Mouse (Mus musculus) ovary, adult 2 months (tissue): ENCODE measurements around the gene Eml1. TPM values are rescaled to one million over a fixed set of nuclear protein-coding genes. Genes with fewer than 3 reads are reported as not detected.

Source experiments
- polyA plus RNA-seq: library from polyadenylated mRNA; depleted of rRNA; stranded (reverse); fragments of >200 nt; gene quantifications from 2 replicates; pipeline ENCODE4 v1.2.3, GENCODE M21; 2012; rRNA removed

The Eml1 gene
- polyA plus RNA-seq, result 65.1 and 75.2 TPM in 2 replicates

DNA sequence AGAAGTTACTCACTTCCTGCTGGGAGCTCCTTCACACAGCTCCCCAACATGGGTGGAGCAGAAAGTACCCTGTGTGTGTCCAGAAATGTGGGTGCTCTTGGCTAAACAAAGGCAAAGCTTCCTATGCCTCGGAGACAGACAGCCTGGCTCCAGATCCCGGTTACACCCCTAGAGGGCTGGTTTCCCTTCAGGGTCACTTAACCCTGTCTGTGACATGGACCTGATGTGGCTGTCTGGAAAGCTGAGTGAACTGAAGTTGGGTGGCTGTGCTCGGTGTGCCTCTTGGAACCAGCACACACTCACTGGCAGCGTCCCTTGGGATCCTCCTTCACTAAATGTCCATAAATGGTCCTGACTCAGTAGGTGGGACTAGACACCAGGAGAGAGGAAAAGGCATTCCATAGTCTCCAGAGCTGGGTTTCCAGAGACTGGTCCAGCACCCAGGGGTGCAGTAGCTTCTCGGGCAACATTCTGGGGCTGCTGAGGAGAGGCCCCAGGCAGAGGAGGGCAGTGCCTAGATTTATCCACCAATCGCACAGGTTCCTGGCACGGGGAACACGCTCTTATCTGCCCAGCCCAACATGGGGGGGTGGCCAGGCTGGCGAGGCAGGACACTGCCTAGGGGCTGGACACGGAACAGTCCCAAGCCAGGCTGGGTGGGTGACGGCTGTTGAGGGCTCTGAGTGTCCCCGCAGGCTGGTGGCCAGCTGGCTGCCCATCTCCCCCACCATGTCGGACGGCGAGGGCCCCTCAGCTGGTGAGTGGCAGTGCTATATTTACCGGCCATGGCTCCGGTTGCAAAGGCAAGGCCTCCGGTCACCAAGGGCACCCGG, at the start of gene Eml1:
TSS of gene Eml1 (plus strand) at position 362 of the 833 bp plus-strand sequence.

GRCm38 (mm10) chr12:108333895-108334445, 36.8 kb upstream of the Eml1 start, which contains the start of gene Cyp46a1:
Gene Cyp46a1, plus strand, starts transcription at chr12:108334381.

GRCm38 (mm10) chr12:108554120-108554841, 183.5 kb downstream of the Eml1 start, which contains the start of gene Evl:
Gene Evl, plus strand, starts transcription at chr12:108554720.

Other genes starting within 250 kb of the Eml1 start
- 9.8 and 12.4 TPM in 2 replicates for gene Setd3, start 191.6 kb upstream of the Eml1 start, polyA plus RNA-seq
- 9.8 and 15.5 TPM in 2 replicates for gene Ccnk, start 191.4 kb upstream of the Eml1 start, polyA plus RNA-seq
- gene Ccdc85c, start 95.5 kb upstream of the Eml1 start, polyA plus RNA-seq, result 37.4 and 54.0 TPM in 2 replicates
- 4.0 and 4.4 TPM in 2 replicates for gene Hhipl1, start 64.7 kb upstream of the Eml1 start, polyA plus RNA-seq
- 7.2 and 8.8 TPM in 2 replicates for gene Cyp46a1, start 36.6 kb upstream of the Eml1 start, polyA plus RNA-seq
- 75.4 and 92.7 TPM in 2 replicates for gene Evl, start 183.8 kb downstream of the Eml1 start, polyA plus RNA-seq